Mouse (Mus musculus) C2C12 (cell line): ENCODE data around the gene Specc1l. TPM values are rescaled to one million over a fixed set of nuclear protein-coding genes. Genes with fewer than 3 reads are reported as not detected.

Experiments
- H3K27me3 ChIP-seq: one replicate; pipeline ENCODE4 v1.6.1; 2011; ENCODE audit not compliant: control insufficient read depth, insufficient read depth, insufficient read length
- H3K36me3 ChIP-seq: one replicate; pipeline ENCODE4 v1.6.1; 2011; ENCODE audit not compliant: control insufficient read depth, insufficient read depth
- H3K4me3 ChIP-seq: one replicate; pipeline ENCODE4 v1.5.1; 2011; ENCODE audit warnings: mild to moderate bottlenecking, control low read depth; ENCODE audit not compliant: poor library complexity, insufficient read depth, severe bottlenecking
- H3K79me2 ChIP-seq: one replicate; pipeline ENCODE4 v1.6.1; 2011; ENCODE audit not compliant: control insufficient read depth, insufficient read depth
- H3K79me3 ChIP-seq: one replicate; pipeline ENCODE4 v1.6.1; 2011; ENCODE audit warnings: low read depth, control low read depth
- H3ac ChIP-seq: one replicate; pipeline ENCODE3; 2011; ENCODE audit warnings: low read depth; ENCODE audit not compliant: control insufficient read depth, insufficient read length
- CEBPB ChIP-seq: IDR thresholded peaks from one replicate; pipeline ENCODE4 v1.6.1; 2011; ENCODE audit warnings: low read depth, mild to moderate bottlenecking, control low read depth, moderate library complexity
- CTCF ChIP-seq: IDR thresholded peaks from one replicate; pipeline ENCODE4 v1.5.1; 2011; ENCODE audit not compliant: control insufficient read depth, insufficient read depth, insufficient read length
- FOSL1 ChIP-seq: IDR thresholded peaks from one replicate; pipeline ENCODE4 v1.8.0; 2011; ENCODE audit warnings: mild to moderate bottlenecking, low read length; ENCODE audit not compliant: poor library complexity, insufficient read depth, severe bottlenecking
- MAX ChIP-seq: IDR thresholded peaks from one replicate; pipeline ENCODE4 v1.6.1; 2011; ENCODE audit warnings: mild to moderate bottlenecking, control low read depth
- MYOD1 ChIP-seq: IDR thresholded peaks from one replicate; pipeline ENCODE4 v1.6.1; 2011; ENCODE audit warnings: low read depth; ENCODE audit not compliant: control insufficient read depth, insufficient read length
- MYOG ChIP-seq: IDR thresholded peaks from one replicate; pipeline ENCODE4 v1.6.1; 2011; ENCODE audit not compliant: control insufficient read depth, insufficient read length; ENCODE audit errors: extremely low read depth
- USF1 ChIP-seq: IDR thresholded peaks from one replicate; pipeline ENCODE4 v1.6.1; 2011; ENCODE audit warnings: low read depth, mild to moderate bottlenecking, control low read depth, moderate library complexity
- polyA plus RNA-seq: library from polyadenylated mRNA; unstranded; fragments of >200 nt; fragmentation: generic; extraction: Trizol; gene quantifications from one replicate; pipeline ENCODE4 v1.2.1, GENCODE M21; 2012; ENCODE audit warnings: missing spikeins

Gene Specc1l
- polyA plus RNA-seq, 1 experiment = 19.1 TPM

GRCm38 (mm10) chr10:75237166-75237565 is 25.3 kb downstream of the Specc1l start:
- H3K36me3 ChIP-seq = peaks cover 58% of the 10 kb centered on the region
- H3ac ChIP-seq = no peak overlapping the region
- no peak overlapping the region for H3K4me3 ChIP-seq

GRCm38 (mm10) chr10:75240583-75241250 is 28.8 kb downstream of the Specc1l start:
- Histone ChIP-seq H3K79me2 (peaks cover 38% of the 10 kb centered on the region), H3K79me3 (peaks cover 5% of the 10 kb centered on the region), H3K4me3 (no peak overlapping the region), H3ac (no peak overlapping the region), H3K27me3 (no peaks in the 10 kb centered on the region), H3K36me3 (peaks cover 67% of the 10 kb centered on the region)
- TF ChIP-seq USF1 (peak; percentile 63), CEBPB (no peak)

More at GRCm38 (mm10) chr10:75237166-75237565, 25.3 kb downstream of the Specc1l start:
- Histone ChIP-seq H3K79me2 (peaks cover 70% of the 10 kb centered on the region), H3K27me3 (no peaks in the 10 kb centered on the region), H3K79me3 (peaks cover 18% of the 10 kb centered on the region)
- no peak for TF ChIP-seq MAX
- no peak for TF ChIP-seq MYOD1
- no peak for TF ChIP-seq CTCF
- TF ChIP-seq CEBPB = no peak
- TF ChIP-seq FOSL1 = no peak
- TF ChIP-seq USF1 = no peak
- TF ChIP-seq MYOG = no peak

GRCm38 (mm10) chr10:75245806-75246205 is 33.9 kb downstream of the Specc1l start:
- no peak overlapping the region for H3K4me3 ChIP-seq
- H3ac ChIP-seq = no peak overlapping the region
- H3K36me3 ChIP-seq = peaks cover 87% of the 10 kb centered on the region
- H3K27me3 ChIP-seq = no peaks in the 10 kb centered on the region
- TF ChIP-seq MYOD1 = no peak
- TF ChIP-seq CTCF = no peak
- no peak for TF ChIP-seq CEBPB
- no peak for TF ChIP-seq USF1
- TF ChIP-seq FOSL1 = no peak
- no peaks in the 10 kb centered on the region for H3K79me2 ChIP-seq
- H3K79me3 ChIP-seq = no peaks in the 10 kb centered on the region

- H3K79me2 ChIP-seq = no peaks in the 10 kb centered on the region
- no peak overlapping the region for H3K4me3 ChIP-seq
- H3K27me3 ChIP-seq = no peaks in the 10 kb centered on the region
- no peak for TF ChIP-seq CTCF
- TF ChIP-seq USF1 = no peak
- no peak for TF ChIP-seq CEBPB
- no peak for TF ChIP-seq MYOG
- no peak for TF ChIP-seq MAX
- TF ChIP-seq MYOD1 = no peak
- TF ChIP-seq FOSL1 = no peak
- H3ac ChIP-seq = no peak overlapping the region
- H3K79me3 ChIP-seq = no peaks in the 10 kb centered on the region
- H3K36me3 ChIP-seq = peaks cover 82% of the 10 kb centered on the region
Measured at GRCm38 (mm10) chr10:75246331-75246730, 34.5 kb downstream of the Specc1l start.

- Histone ChIP-seq H3K79me2 (peaks cover 5% of the 10 kb centered on the region), H3K4me3 (no peak overlapping the region), H3K27me3 (no peaks in the 10 kb centered on the region), H3K79me3 (no peaks in the 10 kb centered on the region), H3ac (no peak overlapping the region), H3K36me3 (peaks cover 51% of the 10 kb centered on the region)
- TF ChIP-seq FOSL1 (no peak), MAX (no peak), USF1 (no peak), CEBPB (no peak)
Measured at GRCm38 (mm10) chr10:75251011-75251410, 39.1 kb downstream of the Specc1l start.

GRCm38 (mm10) chr10:75252301-75253022 is 40.6 kb downstream of the Specc1l start:
- Histone ChIP-seq H3K79me3 (no peaks in the 10 kb centered on the region), H3K79me2 (peaks cover 5% of the 10 kb centered on the region), H3K4me3 (no peak overlapping the region), H3K27me3 (no peaks in the 10 kb centered on the region), H3K36me3 (peaks cover 47% of the 10 kb centered on the region), H3ac (peak overlapping the region; percentile 32)
- TF ChIP-seq CEBPB = no peak
- no peak for TF ChIP-seq MYOD1
- TF ChIP-seq CTCF = no peak
- no peak for TF ChIP-seq USF1
- TF ChIP-seq MYOG = no peak
- TF ChIP-seq MAX = no peak
- TF ChIP-seq FOSL1 = no peak
